Mouse (Mus musculus): Measurements from ENCODE around the gene Fam71a.

DNA sequence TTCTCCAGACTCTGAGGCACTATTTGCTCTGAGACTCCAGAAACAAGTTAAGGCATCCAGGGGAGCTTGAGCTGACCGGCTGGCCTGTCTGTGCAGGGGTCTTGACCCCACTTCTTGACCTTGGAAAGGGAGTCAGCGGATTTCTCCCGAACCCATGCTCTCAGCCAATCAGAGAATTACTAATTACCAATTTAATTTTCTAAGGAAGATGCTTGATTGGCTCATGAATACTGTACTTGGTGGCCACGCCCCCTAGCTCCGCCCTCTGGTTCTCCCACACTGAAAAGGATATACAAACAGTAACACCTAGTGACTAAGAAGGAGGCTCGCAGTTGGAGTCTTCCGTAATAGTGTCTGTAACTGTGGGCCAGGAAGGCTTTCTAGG, 21.8 kb upstream of the Fam71a start:
- no peak for TF ChIP-seq POLR2A (IDR thresholded peaks at IDR 0.05; ENCODE audit: insufficient read depth, low read depth, low read length)
- TF ChIP-seq CTCF (IDR thresholded peaks at IDR 0.05; ENCODE audit: insufficient read depth, low read depth, low read length) = no peak

All from olfactory bulb, adult 2 months (tissue).